Mouse (Mus musculus): ENCODE measurements around the gene Atg7.

- TF ChIP-seq CTCF (IDR thresholded peaks at IDR 0.05; ENCODE audit: low read depth, low read length) (no peak), POLR2A (IDR thresholded peaks at IDR 0.05; ENCODE audit: extremely low read depth, insufficient read depth, low read length) (no peak)
Measured at GRCm38 (mm10) chr6:114866078-114866477, 223.2 kb downstream of the Atg7 start.
